Mouse (Mus musculus): Measurements from ENCODE around the gene Bysl. TPM values are rescaled to one million over a fixed set of nuclear protein-coding genes. Genes with fewer than 3 reads are reported as not detected.

Bysl gene
- total RNA-seq, 1 experiment = 51.8 TPM

DNA sequence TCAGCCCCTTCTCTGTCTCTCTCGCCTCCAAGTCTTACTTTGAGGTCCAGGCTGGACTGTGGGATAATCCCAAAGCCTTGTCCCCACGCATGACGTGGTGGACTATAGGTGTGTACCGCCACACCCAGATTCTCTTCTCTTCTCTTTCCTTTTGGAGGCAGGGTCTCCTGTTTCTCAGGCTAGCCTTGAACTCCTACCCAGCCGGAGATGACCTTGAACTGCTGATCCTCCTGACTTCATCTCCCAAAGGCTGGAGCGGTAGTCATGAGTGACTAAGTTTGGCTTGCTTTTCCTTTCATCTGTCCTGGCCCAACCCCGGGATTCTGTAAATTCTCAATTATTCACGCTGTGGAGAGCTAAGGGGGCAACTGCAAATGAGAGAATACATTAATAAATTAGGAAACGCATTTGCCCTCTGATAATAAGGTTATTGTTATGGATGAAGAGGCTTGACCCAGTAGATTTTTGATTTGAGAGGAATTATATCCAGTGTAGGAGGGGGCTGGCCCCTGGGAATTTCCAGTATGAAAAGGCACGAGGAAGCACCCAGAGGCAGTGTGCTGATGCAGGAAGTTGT, 42.3 kb downstream of the Bysl start:
- no peak for DNase-seq (ENCODE audit: low read depth, low spot score)
- in situ Hi-C loops (cut with MboI; ENCODE audit: low sequenced_read_pairs in 2 of 2, unreplicated experiment in 2 of 2) = no loop called here
- H3K9ac ChIP-seq (ENCODE audit: insufficient read depth, low read depth, low read length, poor library complexity, severe bottlenecking) = 0 out of 2 replicates have a peak overlapping the region, but pooled peaks have one; percentile 2
- no peak overlapping the region; a peak in 1 of 4 replicates for H3K4me3 ChIP-seq (ENCODE audit: insufficient read depth in 1 of 2, low read depth in 1 of 2, low read length in 2 of 2, poor library complexity in 1 of 2, severe bottlenecking in 1 of 2)
- peak overlapping the region; percentile 61; the same call in 1 of the 2 replicates for H3K27ac ChIP-seq (ENCODE audit: insufficient read depth, low read depth, low read length, poor library complexity, severe bottlenecking)
- TF ChIP-seq HCFC1 (IDR thresholded peaks at IDR 0.05; ENCODE audit: borderline replicate concordance, insufficient read depth, low read length) = no peak
- TF ChIP-seq MAFK (IDR thresholded peaks at IDR 0.05; ENCODE audit: insufficient read depth, low read depth, low read length) = no peak
- no peak for TF ChIP-seq CHD2 (IDR thresholded peaks at IDR 0.05; ENCODE audit: low read depth, low read length)
- TF ChIP-seq ZNF384 (IDR thresholded peaks at IDR 0.05; ENCODE audit: low read depth, low read length) = no peak
- TF ChIP-seq ZC3H11A (IDR thresholded peaks at IDR 0.05; ENCODE audit: borderline replicate concordance, low read depth, low read length) = no peak
- no peaks in the 10 kb centered on the region for H3K9me3 ChIP-seq (ENCODE audit: control insufficient read depth, insufficient read depth, low read depth, low read length)
- H3K36me3 ChIP-seq (ENCODE audit: control insufficient read depth, insufficient read depth, low read length, poor library complexity, severe bottlenecking) = no peaks in the 10 kb centered on the region
- H3K4me1 ChIP-seq (ENCODE audit: control insufficient read depth in 2 of 2, insufficient read depth in 2 of 2, low read length in 2 of 2, poor library complexity in 1 of 2) = peaks cover 10 to 32% of the 10 kb centered on the region in 2 experiments

DNA sequence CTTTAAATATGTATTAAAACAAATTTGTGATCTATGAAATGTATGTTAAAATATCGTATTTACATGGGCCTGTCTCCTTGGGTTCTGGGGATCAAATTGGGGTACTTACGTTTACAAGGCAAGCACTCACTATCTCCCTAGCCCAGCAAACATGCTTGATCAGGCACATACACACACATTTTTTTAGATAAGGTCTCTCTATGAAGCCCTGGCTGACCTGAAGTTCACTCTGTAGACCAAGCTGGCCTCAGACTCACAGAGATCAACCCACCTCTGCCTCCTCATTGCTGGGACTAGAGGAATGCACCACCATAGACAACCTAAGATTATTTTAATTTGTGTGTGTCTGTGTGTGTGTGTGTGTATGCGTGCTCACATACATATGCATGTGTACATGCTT, 42.9 kb downstream of the Bysl start:
- no peak for DNase-seq (ENCODE audit: low read depth, low spot score)
- 0 out of 2 replicates have a peak overlapping the region, but pooled peaks have one; percentile 2 for H3K9ac ChIP-seq (ENCODE audit: insufficient read depth, low read depth, low read length, poor library complexity, severe bottlenecking)
- H3K36me3 ChIP-seq (ENCODE audit: control insufficient read depth, insufficient read depth, low read length, poor library complexity, severe bottlenecking) = no peaks in the 10 kb centered on the region
- no peak overlapping the region for H3K4me3 ChIP-seq (ENCODE audit: insufficient read depth in 1 of 2, low read depth in 1 of 2, low read length in 2 of 2, poor library complexity in 1 of 2, severe bottlenecking in 1 of 2)
- in situ Hi-C loops (cut with MboI; ENCODE audit: low sequenced_read_pairs in 2 of 2, unreplicated experiment in 2 of 2) = no loop called here
- H3K9me3 ChIP-seq (ENCODE audit: control insufficient read depth, insufficient read depth, low read depth, low read length) = no peaks in the 10 kb centered on the region
- H3K4me1 ChIP-seq (ENCODE audit: control insufficient read depth in 2 of 2, insufficient read depth in 2 of 2, low read length in 2 of 2, poor library complexity in 1 of 2) = peaks cover 10 to 30% of the 10 kb centered on the region in 2 experiments
- H3K27ac ChIP-seq (ENCODE audit: insufficient read depth, low read depth, low read length, poor library complexity, severe bottlenecking) = peak overlapping the region; percentile 61; the same call in 1 of the 2 replicates
- TF ChIP-seq HCFC1 (IDR thresholded peaks at IDR 0.05; ENCODE audit: borderline replicate concordance, insufficient read depth, low read length) (no peak), ZC3H11A (IDR thresholded peaks at IDR 0.05; ENCODE audit: borderline replicate concordance, low read depth, low read length) (no peak), MAFK (IDR thresholded peaks at IDR 0.05; ENCODE audit: insufficient read depth, low read depth, low read length) (no peak), CHD2 (IDR thresholded peaks at IDR 0.05; ENCODE audit: low read depth, low read length) (no peak), ZNF384 (IDR thresholded peaks at IDR 0.05; ENCODE audit: low read depth, low read length) (no peak)

DNA sequence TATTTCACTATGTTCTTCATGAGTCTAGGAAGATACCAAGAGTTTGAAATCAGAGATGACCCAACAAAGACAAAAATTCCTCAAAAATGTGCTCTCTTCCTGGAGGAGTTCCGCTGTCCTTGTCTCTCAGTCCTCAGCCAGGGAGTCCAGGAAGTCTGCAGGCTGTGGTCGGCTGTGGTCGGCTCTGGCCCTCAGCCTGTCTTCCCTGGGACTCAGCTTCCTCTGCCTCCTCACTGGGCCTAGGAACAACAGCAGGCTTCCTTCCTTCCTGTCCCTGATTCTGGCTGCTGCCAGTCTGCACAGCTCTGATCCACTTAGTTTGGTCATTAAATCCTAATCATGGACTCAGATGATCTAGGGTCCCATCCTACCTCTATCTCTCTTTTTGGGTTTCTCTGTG, 44.0 kb downstream of the Bysl start:
- TF ChIP-seq ZNF384 (IDR thresholded peaks at IDR 0.05; ENCODE audit: low read depth, low read length) (no peak), HCFC1 (IDR thresholded peaks at IDR 0.05; ENCODE audit: borderline replicate concordance, insufficient read depth, low read length) (no peak), MAFK (IDR thresholded peaks at IDR 0.05; ENCODE audit: insufficient read depth, low read depth, low read length) (no peak), ZC3H11A (IDR thresholded peaks at IDR 0.05; ENCODE audit: borderline replicate concordance, low read depth, low read length) (no peak), CHD2 (IDR thresholded peaks at IDR 0.05; ENCODE audit: low read depth, low read length) (no peak)
- DNase-seq (ENCODE audit: low read depth, low spot score) = no peak
- peaks cover 5 to 24% of the 10 kb centered on the region in 2 experiments for H3K4me1 ChIP-seq (ENCODE audit: control insufficient read depth in 2 of 2, insufficient read depth in 2 of 2, low read length in 2 of 2, poor library complexity in 1 of 2)
- no peaks in the 10 kb centered on the region for H3K9me3 ChIP-seq (ENCODE audit: control insufficient read depth, insufficient read depth, low read depth, low read length)
- in situ Hi-C loops (cut with MboI; ENCODE audit: low sequenced_read_pairs in 2 of 2, unreplicated experiment in 2 of 2) = no loop called here
- no peak overlapping the region; the same call in 1 of the 2 replicates for H3K9ac ChIP-seq (ENCODE audit: insufficient read depth, low read depth, low read length, poor library complexity, severe bottlenecking)
- no peaks in the 10 kb centered on the region for H3K36me3 ChIP-seq (ENCODE audit: control insufficient read depth, insufficient read depth, low read length, poor library complexity, severe bottlenecking)
- peak overlapping the region; percentile 60; the same call in 1 of the 2 replicates for H3K27ac ChIP-seq (ENCODE audit: insufficient read depth, low read depth, low read length, poor library complexity, severe bottlenecking)
- no peak overlapping the region for H3K4me3 ChIP-seq (ENCODE audit: insufficient read depth in 1 of 2, low read depth in 1 of 2, low read length in 2 of 2, poor library complexity in 1 of 2, severe bottlenecking in 1 of 2)

DNA sequence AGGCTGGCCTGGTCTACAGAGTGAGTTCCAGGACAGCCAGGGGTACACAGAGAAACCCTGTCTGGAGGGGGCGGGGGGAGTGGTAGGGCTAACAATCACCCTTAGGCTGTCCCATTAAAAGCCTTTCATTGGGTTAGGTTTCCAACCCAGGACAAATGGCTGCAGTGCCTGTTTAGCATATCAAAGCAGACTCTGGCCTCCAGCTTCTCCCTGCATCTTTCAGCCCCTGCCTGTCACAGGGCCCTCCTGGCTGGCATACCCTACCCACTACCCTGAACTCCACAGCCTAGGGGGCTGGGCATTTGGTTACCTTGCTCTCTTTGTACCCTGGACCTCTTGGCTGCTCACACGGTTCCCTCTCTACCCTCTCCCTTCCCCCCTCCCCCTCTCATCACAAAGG, 45.2 kb downstream of the Bysl start:
- Histone ChIP-seq H3K36me3 (ENCODE audit: control insufficient read depth, insufficient read depth, low read length, poor library complexity, severe bottlenecking) (no peaks in the 10 kb centered on the region), H3K4me3 (ENCODE audit: insufficient read depth in 1 of 2, low read depth in 1 of 2, low read length in 2 of 2, poor library complexity in 1 of 2, severe bottlenecking in 1 of 2) (no peak overlapping the region), H3K9ac (ENCODE audit: insufficient read depth, low read depth, low read length, poor library complexity, severe bottlenecking) (no peak overlapping the region; the same call in 1 of the 2 replicates), H3K27ac (ENCODE audit: insufficient read depth, low read depth, low read length, poor library complexity, severe bottlenecking) (peak overlapping the region; percentile 44; the same call in 1 of the 2 replicates), H3K4me1 (ENCODE audit: control insufficient read depth in 2 of 2, insufficient read depth in 2 of 2, low read length in 2 of 2, poor library complexity in 1 of 2) (peaks cover 5 to 20% of the 10 kb centered on the region in 2 experiments), H3K9me3 (ENCODE audit: control insufficient read depth, insufficient read depth, low read depth, low read length) (no peaks in the 10 kb centered on the region)
- no peak for TF ChIP-seq ZC3H11A (IDR thresholded peaks at IDR 0.05; ENCODE audit: borderline replicate concordance, low read depth, low read length)
- TF ChIP-seq HCFC1 (IDR thresholded peaks at IDR 0.05; ENCODE audit: borderline replicate concordance, insufficient read depth, low read length) = no peak
- TF ChIP-seq ZNF384 (IDR thresholded peaks at IDR 0.05; ENCODE audit: low read depth, low read length) = no peak
- no peak for TF ChIP-seq MAFK (IDR thresholded peaks at IDR 0.05; ENCODE audit: insufficient read depth, low read depth, low read length)
- in situ Hi-C loops (cut with MboI; ENCODE audit: low sequenced_read_pairs in 2 of 2, unreplicated experiment in 2 of 2) = no loop called here
- peak; percentile 61 for DNase-seq (ENCODE audit: low read depth, low spot score)

Measured in ES-E14 (cell line).